In the genomic region with DNA sequence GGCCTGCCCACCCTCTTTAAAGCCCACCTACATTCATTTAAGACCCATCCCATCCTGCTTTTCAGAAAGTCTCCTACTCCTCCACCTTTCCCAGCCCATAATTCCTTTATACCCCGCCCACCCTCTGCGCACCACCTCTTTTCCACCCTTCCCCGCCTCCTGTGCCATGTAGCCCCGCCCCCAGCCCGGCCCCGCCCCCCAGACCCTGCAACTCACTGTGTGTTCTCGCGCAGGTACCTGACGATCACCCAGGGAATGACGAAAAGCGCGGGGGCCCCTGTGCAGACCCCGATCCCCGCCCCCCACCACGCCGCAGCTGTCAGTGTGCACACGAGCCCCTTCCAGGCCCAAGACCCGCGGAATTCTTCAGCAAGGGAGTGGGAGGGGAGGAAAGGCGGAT, we compare ENCODE assay signal across 8 mouse cellular contexts. TPM values are rescaled to one million over a fixed set of nuclear protein-coding genes. Genes with fewer than 3 reads are reported as not detected.
DNase-seq lines count a peak whose midpoint lies in the region; ATAC-seq and TF ChIP-seq lines count a peak whose summit lies in the region.

No protein-coding gene starts in this region.

- no peak for TF ChIP-seq POLR2A in ES-Bruce4 (IDR thresholded peaks at IDR 0.05; ENCODE audit: insufficient read depth, low read length)

- ATAC-seq in cerebellum, adult (ENCODE audit: insufficient number of reproducible peaks, low FRiP score, low TSS enrichment) = no peak
- ATAC-seq in hindbrain, embryonic 11.5 days (ENCODE audit: low FRiP score) = peak; percentile 30; the same call in 1 of the 2 replicates
- 0 out of 2 replicates have a peak, but pooled peaks have one; percentile 35 for ATAC-seq in liver, embryonic 15.5 days (ENCODE audit: insufficient read depth)
- ATAC-seq in monocyte, adult 5-6 weeks (replicated peaks; ENCODE audit: insufficient number of reproducible peaks, low FRiP score, low TSS enrichment, poor library complexity, severe bottlenecking) = no peak

- peak; percentile 58 for DNase-seq in cerebellum, postnatal 10 days
- peak; percentile 53 for DNase-seq in hindbrain, embryonic 11.5 days (ENCODE audit: low spot score)
- DNase-seq in yolk sac, embryonic 10.5 days (ENCODE audit: low spot score) = peak; percentile 61
- DNase-seq in right cerebral cortex, postnatal 25 days = no peak

- no peak for TF ChIP-seq CTCF in ES-Bruce4 (IDR thresholded peaks at IDR 0.05; ENCODE audit: low read depth, low read length)

- H3K4me2 ChIP-seq in hindbrain, embryonic 11.5 days (replicated peaks; ENCODE audit: low read depth, low read length) = peak overlapping the region; percentile 45
- peak overlapping the region; percentile 73 for H3K4me2 ChIP-seq in liver, embryonic 15.5 days

- TF ChIP-seq EP300 in ES-Bruce4 (IDR thresholded peaks at IDR 0.05; ENCODE audit: insufficient read depth, low read depth, low read length) = no peak

- peak overlapping the region; percentile 78 for H3K4me3 ChIP-seq in ES-Bruce4 (ENCODE audit: low read depth, low read length)
- H3K4me3 ChIP-seq in hindbrain, embryonic 11.5 days (ENCODE audit: low read depth, low read length) = peak overlapping the region; percentile 27
- H3K4me3 ChIP-seq in liver, embryonic 15.5 days (replicated peaks) = peak overlapping the region; percentile 47

- H3K9ac ChIP-seq in ES-Bruce4 (ENCODE audit: low read depth, poor library complexity, severe bottlenecking) = peak overlapping the region; percentile 54
- H3K9ac ChIP-seq in hindbrain, embryonic 11.5 days (ENCODE audit: low read depth, low read length) = no peak overlapping the region
- peak overlapping the region; percentile 30; the same call in 1 of the 2 replicates for H3K9ac ChIP-seq in liver, embryonic 15.5 days

- no peaks in the 10 kb centered on the region for H3K9me3 ChIP-seq in ES-Bruce4 (replicated peaks; ENCODE audit: control insufficient read depth, insufficient read depth, low read length, poor library complexity, severe bottlenecking)
- no peaks in the 10 kb centered on the region for H3K9me3 ChIP-seq in hindbrain, embryonic 11.5 days (ENCODE audit: control insufficient read depth, low read length)
- no peaks in the 10 kb centered on the region for H3K9me3 ChIP-seq in liver, embryonic 15.5 days (replicated peaks)

- H3K4me1 ChIP-seq in ES-Bruce4 (ENCODE audit: control insufficient read depth, insufficient read depth, low read length) = peaks cover 2% of the 10 kb centered on the region
- peaks cover 6% of the 10 kb centered on the region; the same call in 1 of the 2 replicates for H3K4me1 ChIP-seq in hindbrain, embryonic 11.5 days (replicated peaks; ENCODE audit: control insufficient read depth, insufficient read depth, low read length)
- peaks cover 48% of the 10 kb centered on the region for H3K4me1 ChIP-seq in liver, embryonic 15.5 days (replicated peaks)

- H3K36me3 ChIP-seq in ES-Bruce4 (ENCODE audit: control insufficient read depth, insufficient read depth, low read length, poor library complexity, severe bottlenecking) = no peaks in the 10 kb centered on the region
- no peaks in the 10 kb centered on the region for H3K36me3 ChIP-seq in hindbrain, embryonic 11.5 days (ENCODE audit: control insufficient read depth, insufficient read depth, low read length)
- H3K36me3 ChIP-seq in liver, embryonic 15.5 days (replicated peaks) = no peaks in the 10 kb centered on the region

- no peaks in the 10 kb centered on the region for H3K27me3 ChIP-seq in ES-Bruce4 (ENCODE audit: control insufficient read depth, insufficient read depth, low read length, poor library complexity, severe bottlenecking)
- H3K27me3 ChIP-seq in hindbrain, embryonic 11.5 days (ENCODE audit: control insufficient read depth, insufficient read depth, low read length) = peaks cover 27% of the 10 kb centered on the region
- peaks cover 70% of the 10 kb centered on the region for H3K27me3 ChIP-seq in liver, embryonic 15.5 days

- 2% methylated on average over 19 of the region's 20 CpGs for WGBS in hindbrain, embryonic 11.5 days
- WGBS in liver, embryonic 15.5 days (ENCODE audit: insufficient replicate concordance) = 1% methylated on average over 20 of the region's 20 CpGs

- H3K27ac ChIP-seq in ES-Bruce4 (ENCODE audit: insufficient read depth, low read length) = no peak overlapping the region
- no peak overlapping the region for H3K27ac ChIP-seq in hindbrain, embryonic 11.5 days (ENCODE audit: low read depth, low read length)
- no peak overlapping the region for H3K27ac ChIP-seq in liver, embryonic 15.5 days (replicated peaks)

RNA-seq across cellular contexts. Expression of gene Gipr, which starts 5.8 kb away (rescaled TPM):
- 1.9 and 3.5 TPM in 2 replicates for polyA plus RNA-seq in ES-Bruce4 (2011; ENCODE audit: insufficient read depth, insufficient read length, low read depth, missing spikeins)
- polyA plus RNA-seq in hindbrain, embryonic 11.5 days (2014; fragmentation: Nextera tagmentation; extraction: Ambion mirVana) = 0.89 and 1.7 TPM in 2 replicates
- 0.36 and 1.0 TPM in 2 replicates for polyA plus RNA-seq in liver, embryonic 15.5 days (2015; fragmentation: Nextera tagmentation; extraction: Ambion mirVana)
- not detected in 3 replicates for total RNA-seq in monocyte, adult 5-6 weeks (2017)

RNA-seq across cellular contexts. Expression of gene Snrpd2, which starts 10.6 kb away (rescaled TPM):
- polyA plus RNA-seq in ES-Bruce4 (2011; ENCODE audit: insufficient read depth, insufficient read length, low read depth, missing spikeins) = 92.9 and 94.6 TPM in 2 replicates
- polyA plus RNA-seq in hindbrain, embryonic 11.5 days (2014; fragmentation: Nextera tagmentation; extraction: Ambion mirVana) = 143 and 149 TPM in 2 replicates
- polyA plus RNA-seq in liver, embryonic 15.5 days (2015; fragmentation: Nextera tagmentation; extraction: Ambion mirVana) = 52.8 and 55.6 TPM in 2 replicates
- total RNA-seq in monocyte, adult 5-6 weeks (2017) = 27.7 to 42.9 TPM (median 30.8 TPM) in 3 replicates

RNA-seq across cellular contexts. Expression of gene Qpctl, which starts 11.0 kb away (rescaled TPM):
- 4.1 and 4.6 TPM in 2 replicates for polyA plus RNA-seq in ES-Bruce4 (2011; ENCODE audit: insufficient read depth, insufficient read length, low read depth, missing spikeins)
- polyA plus RNA-seq in hindbrain, embryonic 11.5 days (2014; fragmentation: Nextera tagmentation; extraction: Ambion mirVana) = 11.7 and 12.0 TPM in 2 replicates
- polyA plus RNA-seq in liver, embryonic 15.5 days (2015; fragmentation: Nextera tagmentation; extraction: Ambion mirVana) = 4.1 and 4.6 TPM in 2 replicates
- 2.4 to 4.9 TPM (median 3.9 TPM) in 3 replicates for total RNA-seq in monocyte, adult 5-6 weeks (2017)

RNA-seq across cellular contexts. Expression of gene Eml2, which starts 16.1 kb away (rescaled TPM):
- 63.3 and 64.4 TPM in 2 replicates for polyA plus RNA-seq in ES-Bruce4 (2011; ENCODE audit: insufficient read depth, insufficient read length, low read depth, missing spikeins)
- polyA plus RNA-seq in hindbrain, embryonic 11.5 days (2014; fragmentation: Nextera tagmentation; extraction: Ambion mirVana) = 1.4 and 2.0 TPM in 2 replicates
- polyA plus RNA-seq in liver, embryonic 15.5 days (2015; fragmentation: Nextera tagmentation; extraction: Ambion mirVana) = 3.9 and 4.2 TPM in 2 replicates
- total RNA-seq in monocyte, adult 5-6 weeks (2017) = 9.4 to 12.2 TPM (median 9.9 TPM) in 3 replicates

RNA-seq across cellular contexts. Expression of gene Fbxo46, which starts 40.5 kb away (rescaled TPM):
- 4.1 and 4.3 TPM in 2 replicates for polyA plus RNA-seq in ES-Bruce4 (2011; ENCODE audit: insufficient read depth, insufficient read length, low read depth, missing spikeins)
- polyA plus RNA-seq in hindbrain, embryonic 11.5 days (2014; fragmentation: Nextera tagmentation; extraction: Ambion mirVana) = 8.7 and 8.8 TPM in 2 replicates
- 5.1 TPM in 2 replicates for polyA plus RNA-seq in liver, embryonic 15.5 days (2015; fragmentation: Nextera tagmentation; extraction: Ambion mirVana)
- total RNA-seq in monocyte, adult 5-6 weeks (2017) = 6.7 to 11.5 TPM (median 7.1 TPM) in 3 replicates

Comparison
In these comparisons a context has a peak if more than half of its experiments do, and no peak if none do; other contexts are left out.
1. ATAC-seq: peak in hindbrain, embryonic 11.5 days (single experiment) and liver, embryonic 15.5 days (single experiment); none in cerebellum, adult (single experiment) and monocyte, adult 5-6 weeks (single experiment).
2. H3K4me3 ChIP-seq: peak in every context shown above with its lines; median percentile 78 in ES-Bruce4; 47 in liver, embryonic 15.5 days; 27 in hindbrain, embryonic 11.5 days.